Mouse (Mus musculus): ENCODE measurements around the gene Stat6. TPM values are rescaled to one million over a fixed set of nuclear protein-coding genes. Genes with fewer than 3 reads are reported as not detected.
A peak's percentile ranks its signal among the peaks of the same experiment; 100 is the strongest.

Gene Stat6
- polyA plus RNA-seq, 1 experiment from 2014 or later, result 28.5 TPM

- H3K9me3 ChIP-seq (ENCODE audit: control insufficient read depth, low read length), result no peaks in the 10 kb centered on the region
- peaks cover 48% of the 10 kb centered on the region for H3K4me1 ChIP-seq (replicated peaks; ENCODE audit: control insufficient read depth, insufficient read depth, low read length)
- peak overlapping the region; percentile 64 for H3K4me2 ChIP-seq (ENCODE audit: low read length)
- ATAC-seq (replicated peaks; ENCODE audit: low FRiP score, low TSS enrichment, low read depth), result no peak
- H3K36me3 ChIP-seq (ENCODE audit: control insufficient read depth, insufficient read depth, low read length), result 0 out of 2 replicates have a peak, but pooled peaks cover 4% of the 10 kb centered on the region
- 1% methylated on average over 12 of the region's 12 CpGs for WGBS
- peak overlapping the region; percentile 75 for H3K4me3 ChIP-seq (ENCODE audit: low read depth, low read length)
- DNase-seq (ENCODE audit: low spot score), result peak; percentile 69
- peak overlapping the region; percentile 84 for H3K9ac ChIP-seq (ENCODE audit: low read length)
- H3K27me3 ChIP-seq (replicated peaks; ENCODE audit: control insufficient read depth, insufficient read depth, low read length), result no peaks in the 10 kb centered on the region
- peak overlapping the region; percentile 97 for H3K27ac ChIP-seq (ENCODE audit: low read depth)
Observed at GRCm38 (mm10) chr10:127619941-127620405, 22.8 kb upstream of the Stat6 start.

GRCm38 (mm10) chr10:127620406-127621190, 22.2 kb upstream of the Stat6 start, which contains the start of gene Lrp1:
Gene Lrp1, minus strand, starts transcription at chr10:127621148.
- DNase-seq (ENCODE audit: low spot score) (peak; percentile 85), ATAC-seq (replicated peaks; ENCODE audit: low FRiP score, low TSS enrichment, low read depth) (peak; percentile 78)
- peaks cover 42% of the 10 kb centered on the region for H3K4me1 ChIP-seq (replicated peaks; ENCODE audit: control insufficient read depth, insufficient read depth, low read length)
- peak within 1 kb of the TSS; percentile 64 for H3K4me2 ChIP-seq (ENCODE audit: low read length)
- H3K9ac ChIP-seq (ENCODE audit: low read length), result peak within 1 kb of the TSS; percentile 84
- H3K27ac ChIP-seq (ENCODE audit: low read depth), result peak within 1 kb of the TSS; percentile 97
- no peaks in the 10 kb centered on the region for H3K9me3 ChIP-seq (ENCODE audit: control insufficient read depth, low read length)
- H3K36me3 ChIP-seq (ENCODE audit: control insufficient read depth, insufficient read depth, low read length), result 0 out of 2 replicates have a peak, but pooled peaks cover 4% of the 10 kb centered on the region
- peak within 1 kb of the TSS; percentile 75 for H3K4me3 ChIP-seq (ENCODE audit: low read depth, low read length)
- WGBS, result 2% methylated on average over 21 of the region's 32 CpGs
- no peaks in the 10 kb centered on the region for H3K27me3 ChIP-seq (replicated peaks; ENCODE audit: control insufficient read depth, insufficient read depth, low read length)

GRCm38 (mm10) chr10:127621191-127622056, 21.4 kb upstream of the Stat6 start:
- peak overlapping the region; percentile 64 for H3K4me2 ChIP-seq (ENCODE audit: low read length)
- ATAC-seq (replicated peaks; ENCODE audit: low FRiP score, low TSS enrichment, low read depth) (peak; percentile 87), DNase-seq (ENCODE audit: low spot score) (peak; percentile 94)
- H3K27me3 ChIP-seq (replicated peaks; ENCODE audit: control insufficient read depth, insufficient read depth, low read length), result no peaks in the 10 kb centered on the region
- H3K27ac ChIP-seq (ENCODE audit: low read depth), result peak overlapping the region; percentile 97
- H3K4me3 ChIP-seq (ENCODE audit: low read depth, low read length), result peak overlapping the region; percentile 75
- H3K9ac ChIP-seq (ENCODE audit: low read length), result peak overlapping the region; percentile 74
- H3K36me3 ChIP-seq (ENCODE audit: control insufficient read depth, insufficient read depth, low read length), result 0 out of 2 replicates have a peak, but pooled peaks cover 4% of the 10 kb centered on the region
- peaks cover 1% of the 10 kb centered on the region; the same call in 1 of the 2 replicates for H3K9me3 ChIP-seq (ENCODE audit: control insufficient read depth, low read length)
- WGBS, result under 1% methylated on average over 32 of the region's 39 CpGs
- H3K4me1 ChIP-seq (replicated peaks; ENCODE audit: control insufficient read depth, insufficient read depth, low read length), result peaks cover 34% of the 10 kb centered on the region

GRCm38 (mm10) chr10:127622057-127622392, 20.8 kb upstream of the Stat6 start:
- ATAC-seq (replicated peaks; ENCODE audit: low FRiP score, low TSS enrichment, low read depth) (peak; percentile 38), DNase-seq (ENCODE audit: low spot score) (no peak)
- H3K4me2 ChIP-seq (ENCODE audit: low read length), result peak overlapping the region; percentile 64
- peak overlapping the region; percentile 74 for H3K9ac ChIP-seq (ENCODE audit: low read length)
- H3K27me3 ChIP-seq (replicated peaks; ENCODE audit: control insufficient read depth, insufficient read depth, low read length), result no peaks in the 10 kb centered on the region
- H3K4me1 ChIP-seq (replicated peaks; ENCODE audit: control insufficient read depth, insufficient read depth, low read length), result peaks cover 28% of the 10 kb centered on the region
- H3K36me3 ChIP-seq (ENCODE audit: control insufficient read depth, insufficient read depth, low read length), result 0 out of 2 replicates have a peak, but pooled peaks cover 2% of the 10 kb centered on the region
- peak overlapping the region; percentile 75 for H3K4me3 ChIP-seq (ENCODE audit: low read depth, low read length)
- H3K9me3 ChIP-seq (ENCODE audit: control insufficient read depth, low read length), result peaks cover 5% of the 10 kb centered on the region; the same call in 1 of the 2 replicates
- H3K27ac ChIP-seq (ENCODE audit: low read depth), result peak overlapping the region; percentile 97
- under 1% methylated on average over 13 of the region's 13 CpGs for WGBS

- WGBS, result 61% methylated on average over 4 of the region's 4 CpGs
- Histone ChIP-seq H3K9me3 (ENCODE audit: control insufficient read depth, low read length) (peaks cover 5% of the 10 kb centered on the region; the same call in 1 of the 2 replicates), H3K4me1 (replicated peaks; ENCODE audit: control insufficient read depth, insufficient read depth, low read length) (peaks cover 22% of the 10 kb centered on the region), H3K9ac (ENCODE audit: low read length) (no peak overlapping the region), H3K36me3 (ENCODE audit: control insufficient read depth, insufficient read depth, low read length) (no peaks in the 10 kb centered on the region), H3K4me2 (ENCODE audit: low read length) (no peak overlapping the region), H3K4me3 (ENCODE audit: low read depth, low read length) (no peak overlapping the region), H3K27me3 (replicated peaks; ENCODE audit: control insufficient read depth, insufficient read depth, low read length) (no peaks in the 10 kb centered on the region), H3K27ac (ENCODE audit: low read depth) (no peak overlapping the region)
- DNase-seq (ENCODE audit: low spot score), result no peak
- ATAC-seq (replicated peaks; ENCODE audit: low FRiP score, low TSS enrichment, low read depth), result no peak
Observed at GRCm38 (mm10) chr10:127622661-127623060, 20.1 kb upstream of the Stat6 start.

- 95% methylated on average over 6 of the region's 6 CpGs for WGBS
- Histone ChIP-seq H3K36me3 (ENCODE audit: control insufficient read depth, insufficient read depth, low read length) (no peaks in the 10 kb centered on the region), H3K9ac (ENCODE audit: low read length) (no peak overlapping the region), H3K4me2 (ENCODE audit: low read length) (no peak overlapping the region), H3K4me1 (replicated peaks; ENCODE audit: control insufficient read depth, insufficient read depth, low read length) (peaks cover 14% of the 10 kb centered on the region), H3K9me3 (ENCODE audit: control insufficient read depth, low read length) (peaks cover 5% of the 10 kb centered on the region; the same call in 1 of the 2 replicates), H3K4me3 (ENCODE audit: low read depth, low read length) (no peak overlapping the region), H3K27ac (ENCODE audit: low read depth) (no peak overlapping the region), H3K27me3 (replicated peaks; ENCODE audit: control insufficient read depth, insufficient read depth, low read length) (no peaks in the 10 kb centered on the region)
- ATAC-seq (replicated peaks; ENCODE audit: low FRiP score, low TSS enrichment, low read depth), result no peak
- DNase-seq (ENCODE audit: low spot score), result no peak
Observed at GRCm38 (mm10) chr10:127623439-127624216, 19.2 kb upstream of the Stat6 start.

GRCm38 (mm10) chr10:127626433-127626832, 16.4 kb upstream of the Stat6 start:
- H3K4me1 ChIP-seq (replicated peaks; ENCODE audit: control insufficient read depth, insufficient read depth, low read length), result peaks cover 5% of the 10 kb centered on the region; the same call in 1 of the 2 replicates
- WGBS, result 87% methylated on average over 3 of the region's 3 CpGs
- H3K9me3 ChIP-seq (ENCODE audit: control insufficient read depth, low read length), result peaks cover 5% of the 10 kb centered on the region; the same call in 1 of the 2 replicates
- H3K27ac ChIP-seq (ENCODE audit: low read depth), result no peak overlapping the region
- H3K4me3 ChIP-seq (ENCODE audit: low read depth, low read length), result no peak overlapping the region
- H3K27me3 ChIP-seq (replicated peaks; ENCODE audit: control insufficient read depth, insufficient read depth, low read length), result no peaks in the 10 kb centered on the region
- H3K36me3 ChIP-seq (ENCODE audit: control insufficient read depth, insufficient read depth, low read length), result no peaks in the 10 kb centered on the region
- no peak overlapping the region for H3K9ac ChIP-seq (ENCODE audit: low read length)
- ATAC-seq (replicated peaks; ENCODE audit: low FRiP score, low TSS enrichment, low read depth), result no peak
- no peak overlapping the region for H3K4me2 ChIP-seq (ENCODE audit: low read length)
- DNase-seq (ENCODE audit: low spot score), result no peak

All from intestine, embryonic 14.5 days (tissue).